Mouse (Mus musculus): ENCODE measurements around the gene Rfxank. TPM values are rescaled to one million over a fixed set of nuclear protein-coding genes. Genes with fewer than 3 reads are reported as not detected.

Gene Rfxank
- 13.6 and 16.3 TPM in 2 replicates for total RNA-seq (2015)
- 12.5 and 14.5 TPM in 2 replicates for total RNA-seq (2017)

DNA sequence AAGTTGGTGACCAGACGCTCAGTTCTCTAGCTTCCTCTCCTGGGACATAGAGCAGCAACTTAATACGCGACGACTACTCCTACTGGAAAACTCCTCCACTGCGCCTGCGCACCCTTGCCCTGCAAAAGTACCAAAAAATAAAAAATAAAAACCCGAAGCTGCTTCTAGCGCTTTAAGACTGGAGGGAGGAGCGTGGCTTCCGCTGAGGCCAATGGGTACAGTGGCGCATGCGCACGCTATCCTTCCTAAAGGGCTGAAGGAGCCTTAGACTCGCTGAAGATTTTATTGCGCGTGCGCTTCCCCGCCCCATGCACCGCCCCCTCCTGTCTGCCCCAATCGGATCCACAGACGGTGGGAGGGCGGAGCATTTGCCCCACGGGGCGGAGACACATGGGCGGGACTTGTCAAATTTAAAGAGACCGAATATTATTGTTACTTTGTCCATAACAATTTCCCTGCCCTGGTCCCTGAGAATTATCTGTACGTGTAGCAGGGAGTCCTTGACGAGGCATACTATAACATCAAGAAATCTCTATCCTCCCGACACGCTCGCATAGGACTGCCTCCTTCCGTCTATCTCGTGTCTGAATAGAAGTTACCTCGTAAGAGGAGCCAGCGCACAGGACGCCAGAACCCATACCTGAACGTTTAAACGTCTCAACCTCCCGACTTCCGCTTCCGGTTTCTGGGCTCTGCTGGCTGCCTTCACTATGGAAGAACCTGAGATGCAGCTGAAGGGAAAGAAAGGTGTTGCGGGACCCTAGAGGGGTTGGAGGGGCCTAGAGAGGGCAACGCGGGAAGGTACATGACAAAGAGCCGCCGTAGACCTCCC lies at the start of gene Rfxank, which contains the start of the genes Borcs8 and Mef2b:
TSS of gene Rfxank (minus strand) at position 129 of the 832 bp plus-strand sequence.
TSS of gene Borcs8 (plus strand) at position 474 of the 832 bp plus-strand sequence.
TSS of gene Mef2b (plus strand) at position 686 of the 832 bp plus-strand sequence.
- ATAC-seq (ENCODE audit: poor library complexity, severe bottlenecking): peak; percentile 96

DNA sequence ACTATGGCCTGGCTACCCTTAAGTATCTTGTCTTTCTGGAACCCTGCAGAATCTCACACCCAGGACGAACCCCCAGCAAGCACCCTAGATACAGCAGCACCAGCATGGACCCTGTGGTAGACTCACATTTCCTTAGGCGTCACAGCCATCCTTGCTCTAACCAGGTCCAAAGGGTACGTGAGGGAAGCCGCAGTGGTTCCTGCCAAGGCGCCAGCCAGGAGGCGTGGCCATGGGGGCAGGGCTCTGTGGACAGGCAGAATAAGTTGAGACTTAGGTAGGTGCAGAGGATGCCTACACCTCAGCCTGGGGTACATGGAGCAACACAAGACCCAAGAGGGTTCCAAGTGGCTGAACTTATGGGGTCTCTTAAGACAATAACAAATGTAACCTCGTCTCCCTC lies 49.8 kb upstream of the Rfxank start:
- no peak for ATAC-seq (ENCODE audit: poor library complexity, severe bottlenecking)

DNA sequence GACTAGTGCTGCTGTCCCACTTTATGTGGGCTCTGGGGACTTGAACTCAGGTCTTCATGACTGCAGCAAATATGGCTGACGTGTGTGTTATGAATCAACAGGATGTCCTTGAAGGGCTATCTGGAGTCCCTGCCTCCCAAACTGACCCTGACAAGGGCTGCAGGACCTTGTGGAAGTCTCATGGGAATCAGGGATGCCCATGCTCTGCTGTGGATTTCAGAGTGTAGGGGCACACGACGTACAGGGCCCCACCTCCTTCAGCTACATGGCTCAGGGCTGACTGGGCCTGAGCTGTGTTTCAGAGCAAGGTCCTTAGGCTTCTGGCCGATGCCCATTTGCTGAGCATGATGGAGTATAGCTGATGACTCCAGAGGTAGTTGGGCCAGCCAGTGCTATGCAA lies 44.2 kb upstream of the Rfxank start:
- ATAC-seq (ENCODE audit: poor library complexity, severe bottlenecking): no peak

DNA sequence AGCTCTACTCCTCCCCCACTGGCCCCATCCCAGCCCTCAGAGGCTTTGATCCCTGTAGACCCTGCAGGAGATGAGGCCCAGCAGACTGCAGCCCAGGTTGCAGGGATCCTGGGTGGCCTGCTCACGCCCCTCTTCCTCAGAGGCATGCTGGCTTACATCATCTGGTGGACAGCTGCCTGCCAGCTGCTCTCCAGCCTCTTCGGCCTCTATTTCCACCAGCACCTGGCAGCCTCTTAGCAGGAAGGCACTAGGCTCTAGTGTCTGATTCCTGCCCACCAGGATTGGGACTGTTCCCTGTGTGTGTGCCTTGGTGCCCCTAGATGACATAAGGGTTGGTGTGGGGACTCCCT lies 42.9 kb upstream of the Rfxank start:
- no peak for ATAC-seq (ENCODE audit: poor library complexity, severe bottlenecking)

DNA sequence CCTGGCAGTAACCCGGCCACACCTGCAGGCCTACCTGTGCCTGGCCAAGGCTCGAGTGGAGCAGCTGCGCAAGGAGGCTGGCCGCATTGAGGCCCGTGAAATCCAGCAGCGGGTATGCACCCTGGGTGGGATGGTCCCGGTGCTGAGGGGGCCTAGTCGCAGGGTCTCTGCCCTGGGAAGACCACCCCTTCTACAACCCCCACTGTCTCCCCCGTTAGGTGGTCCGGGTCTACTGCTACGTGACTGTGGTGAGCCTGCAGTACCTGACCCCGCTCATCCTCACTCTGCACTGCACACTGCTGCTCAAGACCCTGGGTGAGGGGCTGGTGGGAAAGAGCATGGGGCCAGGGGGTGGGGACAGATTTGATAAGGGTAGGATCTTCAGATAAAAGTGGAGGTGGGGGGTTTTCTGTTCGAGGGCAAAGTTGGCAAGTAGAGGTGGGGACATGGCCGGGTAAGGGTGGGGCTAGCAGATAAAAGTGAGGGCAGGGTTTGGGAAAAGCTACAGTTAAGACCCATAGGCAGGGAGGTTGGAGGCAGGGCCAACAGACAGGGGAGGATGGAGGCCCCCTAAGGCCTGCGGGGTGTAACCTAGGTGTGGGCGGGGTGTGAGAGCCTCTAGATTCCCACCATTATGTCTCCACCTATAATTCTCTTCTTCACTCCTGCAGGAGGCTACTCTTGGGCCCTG lies 42.4 kb upstream of the Rfxank start:
- no peak for ATAC-seq (ENCODE audit: poor library complexity, severe bottlenecking)

DNA sequence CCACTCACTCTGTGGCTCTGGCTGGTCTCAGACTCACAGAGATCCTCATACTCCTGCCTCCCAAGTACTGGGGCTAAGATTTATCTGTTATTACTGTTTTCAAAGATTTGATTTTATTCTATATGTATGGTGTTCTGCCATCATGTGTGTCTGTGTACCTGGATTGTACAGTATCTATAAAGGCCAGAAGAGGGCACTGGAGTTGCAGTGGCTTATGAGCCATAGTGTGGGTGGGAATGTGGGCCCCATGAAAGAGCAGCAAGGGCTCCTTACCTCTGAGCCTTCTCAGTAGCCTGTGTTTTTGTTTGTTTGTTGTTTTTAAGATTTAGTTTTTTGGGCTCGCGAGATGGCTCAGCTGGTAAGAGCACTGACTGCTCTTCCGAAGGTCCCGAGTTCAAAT lies 40.1 kb upstream of the Rfxank start:
- ATAC-seq (ENCODE audit: poor library complexity, severe bottlenecking): no peak

DNA sequence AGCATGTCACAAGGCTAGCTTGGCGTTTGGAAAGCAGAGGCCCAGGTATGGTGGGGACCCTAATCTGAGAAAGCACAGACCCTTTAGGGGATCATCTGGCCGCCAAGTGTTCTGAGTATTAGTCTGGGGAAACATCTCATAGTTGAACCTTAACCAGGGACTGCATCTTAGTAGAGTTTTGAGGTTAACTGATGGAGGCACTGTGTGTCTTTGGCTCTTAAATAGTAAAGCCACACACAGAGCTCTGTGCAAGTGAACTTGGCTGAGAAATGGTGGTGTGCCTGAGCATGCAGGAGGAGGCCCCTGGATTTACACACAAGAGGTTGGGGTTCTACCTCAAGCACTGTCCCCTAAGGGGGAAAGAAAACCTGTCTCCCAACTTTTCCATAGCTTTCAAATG lies 39.3 kb upstream of the Rfxank start:
- no peak for ATAC-seq (ENCODE audit: poor library complexity, severe bottlenecking)

DNA sequence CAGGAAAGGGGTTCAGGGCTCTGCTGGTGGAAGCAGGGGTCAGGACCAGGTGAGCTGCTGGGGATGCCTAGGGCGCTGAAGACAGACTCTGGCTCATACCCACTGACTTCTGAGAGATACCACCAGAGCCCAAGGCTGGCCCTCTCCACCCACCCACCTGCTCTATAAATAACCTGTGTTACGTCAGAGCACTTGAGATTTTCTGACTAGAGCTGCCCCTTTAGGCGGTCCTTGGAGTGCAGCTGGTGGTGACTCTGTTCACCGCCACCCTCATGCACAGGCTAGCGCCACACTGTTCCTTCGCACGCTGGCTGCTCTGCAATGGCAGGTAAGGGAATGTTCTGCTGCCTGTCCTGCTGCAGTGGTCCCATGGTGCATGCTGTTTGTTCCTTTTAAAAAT lies 35.1 kb upstream of the Rfxank start:
- ATAC-seq (ENCODE audit: poor library complexity, severe bottlenecking): no peak

DNA sequence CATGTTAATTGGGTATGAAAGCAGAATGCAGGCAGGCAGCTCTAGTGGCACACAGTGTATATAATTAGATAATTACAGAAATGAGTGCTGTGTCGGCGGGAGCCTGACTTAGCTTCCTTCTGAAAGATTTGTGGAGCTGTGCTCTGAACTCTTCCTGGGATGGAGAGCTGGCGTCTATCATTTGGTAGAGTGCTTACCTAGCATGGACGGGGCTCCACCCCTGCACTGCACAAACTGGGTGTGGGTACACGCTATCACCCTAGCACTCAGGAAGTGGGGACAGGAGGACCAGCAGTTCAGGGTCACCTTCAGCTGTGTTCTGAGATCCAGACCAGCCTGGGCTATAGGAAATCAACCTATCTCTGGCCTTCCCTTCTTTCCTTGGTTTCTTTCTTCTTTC lies 34.4 kb upstream of the Rfxank start:
- no peak for ATAC-seq (ENCODE audit: poor library complexity, severe bottlenecking)

DNA sequence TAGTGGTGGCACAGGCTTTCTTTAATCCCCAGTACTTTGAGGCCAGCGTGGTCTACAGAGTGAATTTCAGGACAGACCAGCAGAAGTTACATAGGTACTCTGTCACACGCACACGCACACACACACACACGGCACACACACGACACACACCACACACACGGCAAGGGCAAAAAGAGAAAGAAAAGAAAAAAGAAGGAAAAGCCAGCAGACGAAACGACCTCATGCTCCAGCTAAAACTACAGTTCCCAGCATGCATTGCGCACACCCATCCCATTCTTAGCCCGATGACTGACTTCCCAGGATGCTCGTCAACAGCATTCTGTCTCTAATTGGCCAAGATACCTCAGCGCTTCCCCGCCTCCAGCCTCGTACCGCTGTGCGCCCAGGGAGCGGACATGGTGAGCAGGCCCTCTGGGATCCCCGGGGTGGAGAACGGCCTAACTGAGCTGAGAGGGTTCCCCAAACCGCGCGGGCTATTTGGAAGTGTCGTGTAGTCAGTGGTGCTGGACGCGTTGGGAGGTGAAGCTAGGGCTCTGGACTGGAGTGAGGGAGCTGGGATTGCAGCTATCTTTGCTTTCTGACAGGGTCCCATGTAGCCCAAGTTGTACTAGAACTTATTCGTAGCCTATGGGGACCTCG lies 33.2 kb upstream of the Rfxank start, which contains the start of gene Tmem161a:
TSS of gene Tmem161a (plus strand) at position 314 of the 639 bp plus-strand sequence.
- peak; percentile 99 for ATAC-seq (ENCODE audit: poor library complexity, severe bottlenecking)

DNA sequence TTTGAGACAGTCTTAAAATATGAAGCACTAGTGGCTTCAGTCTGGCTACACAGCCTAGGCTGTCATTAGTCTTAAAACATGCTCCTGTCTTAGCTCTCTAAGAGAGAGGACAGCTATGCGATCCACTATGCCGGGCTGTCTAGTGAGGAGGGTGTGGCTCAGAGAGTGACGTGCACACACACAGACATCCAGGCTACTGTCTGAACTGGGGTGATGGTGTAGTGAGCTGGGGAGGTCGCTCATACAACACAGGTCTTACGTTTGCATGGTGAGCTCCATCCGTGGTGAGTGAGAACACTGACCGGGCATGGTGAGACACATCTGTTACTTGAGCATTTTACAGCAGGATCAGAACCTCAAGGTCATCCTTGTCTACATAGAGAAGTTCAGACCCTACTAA lies 32.3 kb upstream of the Rfxank start:
- no peak for ATAC-seq (ENCODE audit: poor library complexity, severe bottlenecking)

DNA sequence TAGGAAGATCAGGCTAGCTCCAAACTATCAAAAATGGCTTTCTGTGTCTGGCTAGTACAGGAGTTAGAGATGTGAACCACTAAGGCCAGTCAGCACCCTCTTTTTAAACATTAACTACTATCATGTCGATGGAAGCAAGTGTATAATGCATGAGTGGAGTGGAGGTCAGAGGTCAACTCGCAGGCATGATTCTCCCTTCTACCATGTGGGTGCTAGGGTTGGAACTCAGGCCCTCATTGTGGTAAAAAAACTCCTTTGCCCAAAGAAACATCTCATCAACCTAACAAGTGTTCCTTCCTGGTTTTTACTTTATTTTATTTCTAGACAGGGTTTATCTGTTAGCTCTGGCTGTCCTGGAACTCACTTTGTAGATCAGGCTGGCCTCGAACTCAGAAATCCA lies 31.8 kb upstream of the Rfxank start:
- no peak for ATAC-seq (ENCODE audit: poor library complexity, severe bottlenecking)

DNA sequence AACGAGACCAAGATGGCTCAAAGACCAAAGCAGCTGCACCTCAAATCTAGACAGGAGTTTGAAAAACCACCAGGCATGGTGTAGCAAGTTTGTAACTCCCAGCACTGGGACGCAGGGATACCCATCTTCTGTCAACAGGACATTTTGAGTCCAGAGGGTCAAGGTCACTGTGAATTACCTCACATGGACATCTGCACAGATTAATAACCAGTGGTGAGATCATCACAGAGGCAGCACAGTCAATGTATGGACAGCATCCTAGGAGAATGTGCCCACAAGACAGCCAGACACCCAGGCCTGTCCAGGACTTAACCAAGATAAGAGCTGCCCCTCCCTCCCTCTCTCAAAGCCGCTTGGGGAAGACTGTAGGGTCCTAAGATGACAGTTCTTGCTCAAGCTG lies 31.2 kb upstream of the Rfxank start:
- no peak for ATAC-seq (ENCODE audit: poor library complexity, severe bottlenecking)

DNA sequence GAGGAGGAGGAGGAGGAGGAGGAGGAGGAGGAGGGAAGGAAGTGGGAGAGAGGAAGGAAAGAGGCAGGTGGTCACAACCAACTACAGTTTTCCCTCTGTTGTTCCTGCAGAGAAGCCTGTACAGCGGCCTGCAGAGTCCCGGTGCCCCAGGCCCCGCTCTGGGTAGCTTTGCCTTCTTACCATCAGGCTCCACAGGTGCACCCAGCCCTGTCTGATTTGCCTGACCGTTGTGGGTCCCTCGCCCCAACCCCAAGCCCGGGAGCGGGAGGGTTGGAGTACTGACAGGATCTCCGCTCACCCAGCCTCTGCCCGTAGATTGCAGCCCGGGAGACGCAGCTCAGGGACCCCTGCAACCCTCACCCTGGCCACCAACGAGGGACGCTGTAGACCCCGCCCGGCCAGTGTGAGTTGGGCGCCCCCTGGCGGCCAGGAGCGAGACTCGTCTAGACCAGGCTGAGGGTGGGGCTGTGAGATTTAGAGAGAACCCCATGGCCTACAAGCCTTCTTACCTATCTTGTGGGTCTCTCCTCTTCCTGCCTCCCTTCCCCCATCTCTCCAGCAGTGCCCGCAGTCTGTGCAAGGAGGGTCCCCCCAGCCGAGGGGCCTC lies 27.7 kb upstream of the Rfxank start:
- peak; percentile 96 for ATAC-seq (ENCODE audit: poor library complexity, severe bottlenecking)

DNA sequence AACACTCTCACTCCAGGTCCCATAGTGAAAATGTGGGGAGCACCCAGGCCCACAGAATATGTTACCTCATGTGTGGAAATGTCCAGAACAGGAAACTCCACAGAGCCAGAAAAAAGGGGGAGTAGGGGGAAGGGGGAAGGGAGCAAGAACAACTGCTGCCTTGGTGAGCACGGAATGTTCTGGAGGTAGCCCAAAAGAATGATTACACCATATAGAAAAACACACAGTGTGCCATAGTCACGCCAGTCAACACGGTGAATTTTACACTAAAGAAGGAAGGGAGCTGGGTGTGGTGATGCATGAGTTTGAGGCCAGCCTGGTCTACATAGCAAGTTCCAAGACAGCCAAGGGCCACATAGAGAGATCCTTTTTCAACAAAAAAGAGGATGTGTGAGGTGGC lies 24.4 kb upstream of the Rfxank start:
- ATAC-seq (ENCODE audit: poor library complexity, severe bottlenecking): no peak

DNA sequence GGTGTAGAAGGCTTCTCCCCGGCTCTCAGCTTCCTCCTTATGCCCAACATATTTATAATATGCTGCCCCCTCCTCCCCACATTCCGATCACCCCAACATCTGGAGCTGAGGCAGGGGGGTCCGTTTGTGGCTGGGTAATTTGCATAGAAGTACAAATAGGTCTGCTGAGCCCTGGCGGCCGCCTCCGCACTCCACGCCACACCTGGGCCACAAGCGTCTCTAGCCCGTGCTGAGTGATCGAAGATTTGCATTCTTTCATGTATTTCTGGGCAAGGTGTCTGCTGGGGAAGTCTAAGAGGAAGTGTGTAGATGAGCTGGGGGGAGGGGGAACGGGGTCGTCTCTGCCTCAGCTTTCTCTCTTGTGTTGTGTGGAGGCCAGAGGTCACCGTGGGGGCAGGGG lies 21.1 kb upstream of the Rfxank start:
- ATAC-seq (ENCODE audit: poor library complexity, severe bottlenecking): no peak

DNA sequence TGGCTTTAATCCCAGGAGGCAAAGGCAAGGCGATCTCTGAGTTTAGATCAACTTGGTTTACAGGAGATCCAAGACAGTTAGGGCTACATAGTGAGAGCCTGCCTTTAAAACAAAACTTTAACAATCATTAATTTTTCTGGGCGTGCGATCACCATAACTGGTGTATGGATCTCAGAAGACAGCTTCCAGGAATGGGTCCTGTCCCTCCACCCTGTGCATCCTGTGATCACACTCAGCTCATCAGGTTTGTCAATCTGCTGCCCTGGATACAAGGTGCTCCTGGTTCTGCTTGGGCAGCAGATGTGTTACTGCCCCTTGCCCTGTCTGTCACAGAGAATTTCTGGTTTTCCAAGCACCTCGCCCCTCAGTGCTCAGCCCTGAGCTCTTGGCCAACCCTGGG lies 20.3 kb upstream of the Rfxank start:
- ATAC-seq (ENCODE audit: poor library complexity, severe bottlenecking): no peak

DNA sequence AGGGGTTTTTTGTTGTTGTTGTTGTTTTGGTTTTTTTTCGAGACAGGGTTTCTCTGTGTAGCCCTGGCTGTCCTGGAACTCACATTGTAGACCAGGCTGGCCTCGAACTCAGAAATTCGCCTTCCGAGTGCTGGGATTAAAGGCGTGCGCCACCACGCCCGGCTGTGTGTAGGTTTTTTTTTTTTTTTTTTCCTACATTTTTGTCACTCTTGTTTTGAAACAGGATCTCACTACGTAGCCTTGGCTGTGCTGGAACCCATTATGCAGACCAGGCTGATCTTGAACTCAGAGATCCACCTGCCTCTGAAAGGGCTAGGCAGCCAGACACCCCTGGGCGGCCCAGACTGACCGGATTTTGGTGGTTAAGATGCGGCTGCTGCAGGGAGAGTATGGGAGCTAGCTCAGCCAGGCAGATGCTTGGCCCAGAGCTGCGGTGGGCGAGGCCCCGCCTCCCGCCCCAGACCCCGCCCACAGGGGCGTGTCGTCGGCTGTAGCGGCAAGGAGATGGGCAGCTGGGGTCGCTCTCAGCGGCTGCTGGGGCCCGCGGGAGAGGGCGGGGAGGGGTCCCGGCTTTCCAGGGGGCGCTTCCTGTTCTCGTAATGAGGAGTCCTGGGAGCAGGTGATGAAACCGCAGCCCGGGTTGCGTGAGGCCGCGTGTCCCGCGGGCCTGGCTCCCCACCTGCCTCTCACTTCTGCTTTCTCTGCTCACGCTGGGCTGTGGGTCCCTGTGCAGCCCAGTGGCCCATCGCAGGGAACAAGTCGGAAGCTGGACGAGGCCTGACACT lies 19.3 kb upstream of the Rfxank start:
- peak; percentile 97 for ATAC-seq (ENCODE audit: poor library complexity, severe bottlenecking)

DNA sequence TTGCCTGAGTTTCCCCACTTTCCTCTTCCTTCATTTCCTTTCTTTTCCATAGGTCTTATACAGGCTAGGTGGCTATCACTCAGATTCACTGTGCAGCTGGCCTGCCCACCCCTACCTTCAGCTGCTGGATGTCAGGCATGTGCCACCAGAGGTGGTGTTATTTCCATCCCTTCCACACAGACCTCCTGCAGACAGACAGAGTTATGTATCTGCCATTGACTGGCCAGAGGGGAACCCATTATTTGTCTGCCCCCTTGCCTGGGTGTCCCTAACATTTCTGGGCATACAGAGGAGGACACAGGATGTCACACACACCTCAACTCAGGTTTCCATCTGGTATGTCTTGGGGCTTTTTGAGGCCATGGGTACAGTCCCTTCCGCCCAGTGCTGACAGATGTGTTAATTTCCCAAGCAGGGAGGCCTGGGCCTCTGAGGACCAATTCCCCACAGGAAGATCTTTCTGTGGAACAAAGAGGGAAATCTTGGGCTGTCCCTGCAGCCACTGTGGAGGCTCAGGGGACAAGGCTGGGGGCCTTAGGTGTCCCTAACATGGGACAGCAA lies 18.4 kb upstream of the Rfxank start:
- ATAC-seq (ENCODE audit: poor library complexity, severe bottlenecking): no peak
